Mouse (Mus musculus) embryonic fibroblast, embryonic 13.5 days (primary cell): ENCODE data around the gene Ergic2.

Experiments used
- CTCF ChIP-seq: IDR thresholded peaks from 2 replicates; pipeline ENCODE4 v1.5.1; 2011; ENCODE audit warnings: mild to moderate bottlenecking, control low read depth, low read length, moderate library complexity, borderline replicate concordance; ENCODE audit not compliant: insufficient read depth
- POLR2A ChIP-seq: IDR thresholded peaks from 2 replicates; pipeline ENCODE4 v1.6.1; 2011; ENCODE audit warnings: low read depth, mild to moderate bottlenecking, control low read depth, low read length, moderate library complexity

GRCm38 (mm10) chr6:148244836-148245235, 32.7 kb upstream of the Ergic2 start:
- TF ChIP-seq POLR2A = no peak
- no peak for TF ChIP-seq CTCF
